Mouse (Mus musculus) kidney, embryonic 14.5 days (tissue): ENCODE measurements around the gene Fam3a. TPM values are rescaled to one million over a fixed set of nuclear protein-coding genes. Genes with fewer than 3 reads are reported as not detected.
A peak's percentile ranks its signal among the peaks of the same experiment; 100 is the strongest.
"Not testable (repeated sequence)": the region's sequence is repeated elsewhere in the genome, so short reads cannot be mapped to it uniquely, and the experiment has no call there.

Source experiments
- ATAC-seq: fragments of 200-750 bp; cut with Nextera tagmentation; 2 replicates; pipeline ENCODE4 v1.8.0; 2017; ENCODE audit warnings: moderate number of reproducible peaks, mild to moderate bottlenecking, moderate TSS enrichment, moderate library complexity; ENCODE audit not compliant: low FRiP score, low TSS enrichment
- H3K27ac ChIP-seq: fragments of 300-500 bp; sonication (generic); 2 replicates; pipeline ENCODE4 v1.5.1; 2014; ENCODE audit warnings: low read depth, mild to moderate bottlenecking, low read length, moderate library complexity, mixed read lengths
- H3K27me3 ChIP-seq: fragments of 300-500 bp; sonication (generic); 2 replicates; pipeline ENCODE4 v1.6.1; 2014; ENCODE audit warnings: mild to moderate bottlenecking, low read length; ENCODE audit not compliant: control insufficient read depth, insufficient read depth
- H3K36me3 ChIP-seq: fragments of 300-500 bp; sonication (generic); 2 replicates; pipeline ENCODE4 v1.6.1; 2014; ENCODE audit warnings: low read length, mixed read lengths; ENCODE audit not compliant: control insufficient read depth, insufficient read depth
- H3K4me1 ChIP-seq: fragments of 300-500 bp; sonication (generic); 2 replicates; pipeline ENCODE4 v1.6.1; 2014; ENCODE audit warnings: low read length, mixed read lengths; ENCODE audit not compliant: control insufficient read depth, insufficient read depth
- H3K4me2 ChIP-seq: fragments of 300-500 bp; sonication (generic); replicated peaks from 2 replicates; pipeline ENCODE4 v1.6.1; 2014; ENCODE audit warnings: low read depth, mild to moderate bottlenecking, low read length
- H3K4me3 ChIP-seq: fragments of 300-500 bp; sonication (generic); 2 replicates; pipeline ENCODE4 v1.5.1; 2014; ENCODE audit warnings: mild to moderate bottlenecking, low read length
- H3K9ac ChIP-seq: fragments of 300-500 bp; sonication (generic); 2 replicates; pipeline ENCODE4 v1.6.1; 2014; ENCODE audit warnings: low read depth, mild to moderate bottlenecking, low read length, moderate library complexity
- H3K9me3 ChIP-seq: fragments of 300-500 bp; sonication (generic); 2 replicates; pipeline ENCODE4 v1.6.1; 2016; ENCODE audit warnings: low read length; ENCODE audit not compliant: control insufficient read depth
- WGBS: fragments of 180-500 bp; shearing (Covaris S2); extraction: QIAGEN DNeasy Blood & Tissue Kit; methylation state at CpG from one replicate; pipeline ENCODE4 v1.1.7; 2014; 5-methylcytosine and 5-hydroxymethylcytosine counted together
- polyA plus RNA-seq: library from polyadenylated mRNA; unstranded; fragments of >200 nt; fragmentation: Nextera tagmentation; extraction: Ambion mirVana; gene quantifications from 2 replicates; pipeline ENCODE4 v1.2.1, GENCODE M21; 2014

Gene Fam3a
- polyA plus RNA-seq, 1 experiment from 2014 or later, result 36.3 TPM

- H3K4me1 ChIP-seq, H3K27ac ChIP-seq, H3K27me3 ChIP-seq, ATAC-seq, H3K4me3 ChIP-seq, H3K4me2 ChIP-seq, H3K9me3 ChIP-seq, H3K9ac ChIP-seq, H3K36me3 ChIP-seq: not testable (repeated sequence)
- 92% methylated on average over 2 of the region's 3 CpGs for WGBS
Observed at GRCm38 (mm10) chrX:74357069-74357468, 36.0 kb downstream of the Fam3a start.

- peak; percentile 86 for ATAC-seq
- WGBS, result 24% methylated on average over 9 of the region's 22 CpGs
- Histone ChIP-seq H3K36me3 (no peaks in the 10 kb centered on the region), H3K4me1 (no peaks in the 10 kb centered on the region), H3K9ac (peak within 1 kb of the TSS; percentile 60), H3K27ac (no peak within 1 kb of the TSS), H3K9me3 (no peaks in the 10 kb centered on the region), H3K4me2 (peak within 1 kb of the TSS; percentile 60), H3K27me3 (no peaks in the 10 kb centered on the region), H3K4me3 (peak within 1 kb of the TSS; percentile 46)
Observed at GRCm38 (mm10) chrX:74353467-74353770, 39.7 kb downstream of the Fam3a start, which contains the start of gene Lage3. Gene Lage3 (minus strand): TSS chrX:74353618.

GRCm38 (mm10) chrX:74352645-74353466 is 40.2 kb downstream of the Fam3a start:
- no peaks in the 10 kb centered on the region for H3K36me3 ChIP-seq
- peak; percentile 70 for ATAC-seq
- 33% methylated on average over 13 of the region's 13 CpGs for WGBS

More at GRCm38 (mm10) chrX:74352645-74353466, 40.2 kb downstream of the Fam3a start:
- no peaks in the 10 kb centered on the region for H3K4me1 ChIP-seq
- peak overlapping the region; percentile 46 for H3K4me3 ChIP-seq
- no peaks in the 10 kb centered on the region for H3K27me3 ChIP-seq
- H3K9ac ChIP-seq, result peak overlapping the region; percentile 60
- H3K27ac ChIP-seq, result no peak overlapping the region
- H3K4me2 ChIP-seq, result peak overlapping the region; percentile 60
- no peaks in the 10 kb centered on the region for H3K9me3 ChIP-seq

Other genes with a start within 250 kb of the Fam3a start
- gene Tex28, start 225.4 kb downstream of the Fam3a start, polyA plus RNA-seq, result not detected in 2 replicates
- not detected in 2 replicates for gene Tktl1, start 216.0 kb downstream of the Fam3a start, polyA plus RNA-seq
- gene Flna, start 143.5 kb downstream of the Fam3a start, polyA plus RNA-seq, result 199 and 315 TPM in 2 replicates
- 28.1 and 81.5 TPM in 2 replicates for gene Emd, start 138.6 kb downstream of the Fam3a start, polyA plus RNA-seq
- 941 and 1,115 TPM in 2 replicates for gene Rpl10, start 122.5 kb downstream of the Fam3a start, polyA plus RNA-seq
- 58.5 and 64.3 TPM in 2 replicates for gene Taz, start 111.4 kb downstream of the Fam3a start, polyA plus RNA-seq
- gene Dnase1l1, start 110.9 kb downstream of the Fam3a start, polyA plus RNA-seq, result 10.6 and 10.8 TPM in 2 replicates
- gene Atp6ap1, start 96.2 kb downstream of the Fam3a start, polyA plus RNA-seq, result 89.5 and 93.6 TPM in 2 replicates
- 90.3 and 143 TPM in 2 replicates for gene Gdi1, start 88.3 kb downstream of the Fam3a start, polyA plus RNA-seq
- 46.9 and 52.9 TPM in 2 replicates for gene Fam50a, start 80.2 kb downstream of the Fam3a start, polyA plus RNA-seq
- gene Plxna3, start 64.2 kb downstream of the Fam3a start, polyA plus RNA-seq, result 11.1 and 11.7 TPM in 2 replicates
- 128 and 153 TPM in 2 replicates for gene Lage3, start 39.7 kb downstream of the Fam3a start, polyA plus RNA-seq
- 56.5 and 74.6 TPM in 2 replicates for gene Ubl4a, start 20.1 kb downstream of the Fam3a start, polyA plus RNA-seq
- 16.2 and 23.5 TPM in 2 replicates for gene Slc10a3, start 19.9 kb downstream of the Fam3a start, polyA plus RNA-seq
- 12.7 and 22.0 TPM in 2 replicates for gene Ikbkg, start within 50 bp of the Fam3a start, polyA plus RNA-seq
- 41.4 and 49.6 TPM in 2 replicates for gene G6pdx, start 35.9 kb upstream of the Fam3a start, polyA plus RNA-seq
- gene Gm6880, start 88.1 kb upstream of the Fam3a start, polyA plus RNA-seq, result not detected in 2 replicates
- not detected in 2 replicates for gene Olfr1326-ps1, start 181.6 kb upstream of the Fam3a start, polyA plus RNA-seq
- gene Olfr1325, start 199.4 kb upstream of the Fam3a start, polyA plus RNA-seq, result not detected in 2 replicates